Mouse (Mus musculus) lung, adult 2 months (tissue): ENCODE measurements around the gene Hyal1.
A peak's percentile ranks its signal among the peaks of the same experiment; 100 is the strongest.

Experiments used
- CTCF ChIP-seq: fragments of 200-500 bp; IDR thresholded peaks from 2 replicates; pipeline ENCODE4 v1.5.1; 2011; ENCODE audit warnings: mild to moderate bottlenecking, low read length, control low read depth; ENCODE audit not compliant: insufficient read depth
- POLR2A ChIP-seq: fragments of 200-500 bp; IDR thresholded peaks from 2 replicates; pipeline ENCODE4 v1.6.1; 2011; ENCODE audit warnings: low read depth, mild to moderate bottlenecking, control low read depth, low read length, borderline replicate concordance; ENCODE audit errors: extremely low read depth

- no peak for TF ChIP-seq CTCF
- TF ChIP-seq POLR2A, result peak; percentile 36; the same call in 1 of the 2 replicates
Observed at GRCm38 (mm10) chr9:107608741-107609432, 32.2 kb downstream of the Hyal1 start, which contains the start of gene Sema3b.
